Mouse (Mus musculus) large intestine, adult 2 months (tissue): ENCODE data around the gene Plcg2. TPM values are rescaled to one million over a fixed set of nuclear protein-coding genes. Genes with fewer than 3 reads are reported as not detected.

Experiments used
- DNase-seq: peaks from one replicate; pipeline ENCODE4 v3.0.0-alpha.2; 2012; ENCODE audit warnings: low read depth, low spot score
- WGBS: fragments of 180-500 bp; shearing (Covaris S2); methylation state at CpG from one replicate; pipeline ENCODE4 v1.1.7; 2018; 5-methylcytosine and 5-hydroxymethylcytosine counted together
- polyA plus RNA-seq: library from polyadenylated mRNA; depleted of rRNA; stranded (reverse); fragments of >200 nt; gene quantifications from 2 replicates; pipeline ENCODE4 v1.2.3, GENCODE M21; 2012

The Plcg2 gene
- polyA plus RNA-seq, 1 experiment: 13.2 TPM

- no peak for DNase-seq
Observed at GRCm38 (mm10) chr8:117542951-117543350, 44.9 kb downstream of the Plcg2 start.

GRCm38 (mm10) chr8:117543789-117544188 lies 45.7 kb downstream of the Plcg2 start:
- 79% methylated on average over 6 of the region's 6 CpGs for WGBS
- DNase-seq: no peak

GRCm38 (mm10) chr8:117545043-117545442 lies 47.0 kb downstream of the Plcg2 start:
- WGBS: 83% methylated on average over 8 of the region's 8 CpGs
- no peak for DNase-seq

GRCm38 (mm10) chr8:117546386-117546785 lies 48.3 kb downstream of the Plcg2 start:
- 32% methylated on average over 5 of the region's 5 CpGs for WGBS
- no peak for DNase-seq

- no peak for DNase-seq
Observed at GRCm38 (mm10) chr8:117547945-117548344, 49.9 kb downstream of the Plcg2 start.

GRCm38 (mm10) chr8:117548453-117548852 lies 50.4 kb downstream of the Plcg2 start:
- DNase-seq: no peak

More at GRCm38 (mm10) chr8:117547945-117548344, 49.9 kb downstream of the Plcg2 start:
- 71% methylated on average over 5 of the region's 5 CpGs for WGBS

GRCm38 (mm10) chr8:117550529-117550928 lies 52.4 kb downstream of the Plcg2 start:
- 75% methylated on average over 5 of the region's 5 CpGs for WGBS

More at GRCm38 (mm10) chr8:117548453-117548852, 50.4 kb downstream of the Plcg2 start:
- WGBS: 76% methylated on average over 4 of the region's 4 CpGs

GRCm38 (mm10) chr8:117561014-117561413 lies 62.9 kb downstream of the Plcg2 start:
- DNase-seq: no peak

More at GRCm38 (mm10) chr8:117550529-117550928, 52.4 kb downstream of the Plcg2 start:
- DNase-seq: no peak

GRCm38 (mm10) chr8:117561735-117562361 lies 63.8 kb downstream of the Plcg2 start:
- 21% methylated on average over 17 of the region's 17 CpGs for WGBS
- no peak for DNase-seq

More at GRCm38 (mm10) chr8:117561014-117561413, 62.9 kb downstream of the Plcg2 start:
- 37% methylated on average over 4 of the region's 4 CpGs for WGBS

- 29% methylated on average over 16 of the region's 16 CpGs for WGBS
- peak; percentile 43 for DNase-seq
Observed at GRCm38 (mm10) chr8:117562445-117563014, 64.4 kb downstream of the Plcg2 start.

- 27% methylated on average over 5 of the region's 5 CpGs for WGBS
- DNase-seq: no peak
Observed at GRCm38 (mm10) chr8:117569409-117569808, 71.3 kb downstream of the Plcg2 start.

GRCm38 (mm10) chr8:117576291-117576785 lies 78.2 kb downstream of the Plcg2 start:
- 74% methylated on average over 9 of the region's 9 CpGs for WGBS
- DNase-seq: no peak

- 66% methylated on average over 6 of the region's 6 CpGs for WGBS
- DNase-seq: no peak
Observed at GRCm38 (mm10) chr8:117577059-117577458, 79.0 kb downstream of the Plcg2 start.

- DNase-seq: no peak
- 58% methylated on average over 10 of the region's 10 CpGs for WGBS
Observed at GRCm38 (mm10) chr8:117577883-117578282, 79.8 kb downstream of the Plcg2 start.

GRCm38 (mm10) chr8:117578856-117579255 lies 80.8 kb downstream of the Plcg2 start:
- DNase-seq: no peak
- WGBS: 87% methylated on average over 6 of the region's 6 CpGs

- peak; percentile 7 for DNase-seq
- 43% methylated on average over 5 of the region's 5 CpGs for WGBS
Observed at GRCm38 (mm10) chr8:117593862-117594261, 95.8 kb downstream of the Plcg2 start.

- 64% methylated on average over 2 of the region's 2 CpGs for WGBS
- no peak for DNase-seq
Observed at GRCm38 (mm10) chr8:117595001-117595400, 96.9 kb downstream of the Plcg2 start.

GRCm38 (mm10) chr8:117596777-117597176 lies 98.7 kb downstream of the Plcg2 start:
- no peak for DNase-seq
- 87% methylated on average over 5 of the region's 5 CpGs for WGBS

GRCm38 (mm10) chr8:117600839-117601238 lies 102.7 kb downstream of the Plcg2 start:
- DNase-seq: no peak
- 76% methylated on average over 13 of the region's 13 CpGs for WGBS

GRCm38 (mm10) chr8:117604101-117604500 lies 106.0 kb downstream of the Plcg2 start:
- DNase-seq: no peak
- WGBS: 94% methylated on average over 12 of the region's 12 CpGs

GRCm38 (mm10) chr8:117604671-117605070 lies 106.6 kb downstream of the Plcg2 start:
- no peak for DNase-seq
- 89% methylated on average over 14 of the region's 14 CpGs for WGBS
